Mouse (Mus musculus) lung, embryonic 16.5 days (tissue): ENCODE data around the gene Itpk1. TPM values are rescaled to one million over a fixed set of nuclear protein-coding genes. Genes with fewer than 3 reads are reported as not detected.

Experiments
- ATAC-seq: fragments of 200-750 bp; cut with Nextera tagmentation; 2 replicates; pipeline ENCODE4 v1.8.0; 2017; ENCODE audit warnings: low read depth, mild to moderate bottlenecking, moderate library complexity
- H3K27ac ChIP-seq: fragments of 300-500 bp; sonication (generic); 2 replicates; pipeline ENCODE4 v1.5.1; 2014; ENCODE audit warnings: mild to moderate bottlenecking, control low read depth, low read length
- H3K27me3 ChIP-seq: fragments of 300-500 bp; sonication (generic); 2 replicates; pipeline ENCODE4 v1.6.1; 2014; ENCODE audit warnings: low read depth, low read length, mixed read lengths; ENCODE audit not compliant: control insufficient read depth, insufficient read depth
- H3K36me3 ChIP-seq: fragments of 300-500 bp; sonication (generic); 2 replicates; pipeline ENCODE4 v1.6.1; 2014; ENCODE audit warnings: low read length; ENCODE audit not compliant: control insufficient read depth, insufficient read depth
- H3K4me1 ChIP-seq: fragments of 300-500 bp; sonication (generic); replicated peaks from 2 replicates; pipeline ENCODE4 v1.6.1; 2014; ENCODE audit warnings: low read length, mixed read lengths; ENCODE audit not compliant: control insufficient read depth, insufficient read depth
- H3K4me2 ChIP-seq: fragments of 300-500 bp; sonication (generic); 2 replicates; pipeline ENCODE4 v1.6.1; 2014; ENCODE audit warnings: low read depth, low read length, control low read depth
- H3K4me3 ChIP-seq: fragments of 300-500 bp; sonication (generic); 2 replicates; pipeline ENCODE4 v1.5.1; 2014; ENCODE audit warnings: mild to moderate bottlenecking, low read length, control low read depth
- H3K9ac ChIP-seq: fragments of 300-500 bp; sonication (generic); 2 replicates; pipeline ENCODE4 v1.6.1; 2014; ENCODE audit warnings: low read length, control low read depth
- H3K9me3 ChIP-seq: fragments of 300-500 bp; sonication (generic); 2 replicates; pipeline ENCODE4 v1.6.1; 2016; ENCODE audit warnings: low read length; ENCODE audit not compliant: control insufficient read depth
- WGBS: fragments of 180-500 bp; shearing (Covaris S2); extraction: QIAGEN DNeasy Blood & Tissue Kit; methylation state at CpG from one replicate; pipeline ENCODE4 v1.1.7; 2014; 5-methylcytosine and 5-hydroxymethylcytosine counted together
- polyA plus RNA-seq: library from polyadenylated mRNA; unstranded; fragments of >200 nt; fragmentation: Nextera tagmentation; extraction: Ambion mirVana; gene quantifications from 2 replicates; pipeline ENCODE4 v1.2.1, GENCODE M21; 2015

The Itpk1 gene
- polyA plus RNA-seq, 1 experiment from 2014 or later = 10.6 TPM

DNA sequence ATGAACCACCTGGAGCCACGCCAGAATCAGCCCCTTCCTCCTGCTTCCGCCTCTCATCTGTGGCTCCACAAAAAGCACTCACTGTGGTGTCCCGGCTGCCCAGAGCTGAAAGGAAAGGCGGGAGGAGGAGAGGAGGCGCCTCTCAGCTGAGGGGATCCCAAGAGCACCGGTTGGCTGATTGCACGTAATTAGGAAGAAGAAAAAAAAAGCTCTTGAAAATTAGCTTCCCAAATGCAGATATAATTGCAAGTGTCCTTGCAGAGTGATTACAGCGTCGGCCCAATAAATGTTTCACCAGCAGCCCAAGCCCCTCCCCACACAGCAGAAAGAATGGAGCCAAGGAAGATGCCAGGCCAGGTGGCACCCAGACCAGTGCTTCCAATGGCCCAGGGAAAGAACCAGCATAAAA, 19.2 kb downstream of the Itpk1 start:
- whole genome bisulfite sequencing = 33% methylated on average over 9 of the region's 9 CpGs
- 0 out of 2 replicates have a peak overlapping the region, but pooled peaks have one; percentile 13 for H3K27ac ChIP-seq
- H3K36me3 ChIP-seq = no peaks in the 10 kb centered on the region
- no peak overlapping the region for H3K9ac ChIP-seq
- no peak overlapping the region for H3K4me3 ChIP-seq
- H3K27me3 ChIP-seq = no peaks in the 10 kb centered on the region
- peaks cover 6% of the 10 kb centered on the region; the same call in 1 of the 2 replicates for H3K4me1 ChIP-seq
- H3K9me3 ChIP-seq = no peaks in the 10 kb centered on the region
- no peak overlapping the region for H3K4me2 ChIP-seq
- ATAC-seq = no peak

DNA sequence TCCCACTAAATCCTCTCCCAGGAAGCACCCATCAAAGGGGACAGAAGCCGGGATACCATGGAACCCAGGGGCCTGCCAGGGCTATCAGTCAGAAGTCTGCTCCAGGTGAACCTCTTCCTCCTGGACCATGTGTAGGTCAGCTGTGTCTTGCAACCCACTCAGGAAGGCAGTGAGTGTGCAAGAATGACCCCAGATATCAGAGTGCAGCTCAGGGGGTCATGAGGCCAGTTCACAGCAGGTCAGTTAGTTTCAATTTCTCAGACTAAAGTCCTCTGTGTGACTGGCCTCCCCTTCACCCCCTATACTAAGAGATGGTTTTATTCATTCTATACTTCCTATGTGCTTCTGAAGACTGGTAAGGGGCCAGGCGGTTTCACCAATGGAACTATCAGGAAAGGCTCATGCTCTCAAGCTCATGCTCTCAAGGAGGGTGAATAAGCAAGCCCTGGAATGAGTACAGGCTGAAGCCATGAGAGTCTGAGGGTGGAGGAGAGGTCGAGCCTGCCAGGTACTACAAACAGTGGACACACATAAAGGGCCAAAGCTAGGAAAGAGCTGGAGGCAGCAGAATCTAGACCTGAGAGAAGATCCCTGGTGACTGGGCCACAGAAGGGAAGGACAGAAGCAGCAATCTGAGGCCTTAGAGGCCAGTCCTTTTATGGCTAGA, 19.9 kb downstream of the Itpk1 start:
- Histone ChIP-seq H3K4me3 (no peak overlapping the region), H3K9ac (no peak overlapping the region), H3K27ac (0 out of 2 replicates have a peak overlapping the region, but pooled peaks have one; percentile 13), H3K36me3 (no peaks in the 10 kb centered on the region), H3K9me3 (no peaks in the 10 kb centered on the region), H3K27me3 (no peaks in the 10 kb centered on the region), H3K4me1 (peaks cover 6% of the 10 kb centered on the region; the same call in 1 of the 2 replicates), H3K4me2 (no peak overlapping the region)
- no peak for ATAC-seq
- 65% methylated on average over 3 of the region's 3 CpGs for WGBS

DNA sequence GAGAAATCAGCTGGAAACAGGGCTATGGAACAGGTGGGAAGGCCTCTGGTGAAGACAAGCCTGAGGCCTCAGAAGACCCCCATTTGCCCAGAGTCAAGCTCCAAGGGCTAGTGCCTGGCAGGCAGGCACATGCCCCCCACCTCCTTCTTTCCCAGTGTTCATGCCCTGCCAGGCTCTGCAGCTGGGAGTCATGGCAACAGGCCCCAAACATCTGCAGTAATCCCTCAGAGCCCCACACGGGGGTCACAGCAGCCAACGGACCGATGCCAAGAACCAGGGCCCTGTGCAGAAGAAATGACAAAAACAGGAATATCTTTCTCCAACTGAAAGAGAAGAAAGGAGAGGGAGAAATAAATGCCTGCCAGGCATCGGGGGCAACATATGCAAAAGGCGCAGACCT, 20.8 kb downstream of the Itpk1 start:
- Histone ChIP-seq H3K9ac (no peak overlapping the region), H3K9me3 (no peaks in the 10 kb centered on the region), H3K4me2 (no peak overlapping the region), H3K4me3 (no peak overlapping the region), H3K4me1 (peaks cover 6% of the 10 kb centered on the region; the same call in 1 of the 2 replicates), H3K27me3 (no peaks in the 10 kb centered on the region), H3K36me3 (no peaks in the 10 kb centered on the region), H3K27ac (no peak overlapping the region)
- 73% methylated on average over 5 of the region's 5 CpGs for WGBS
- no peak for ATAC-seq

DNA sequence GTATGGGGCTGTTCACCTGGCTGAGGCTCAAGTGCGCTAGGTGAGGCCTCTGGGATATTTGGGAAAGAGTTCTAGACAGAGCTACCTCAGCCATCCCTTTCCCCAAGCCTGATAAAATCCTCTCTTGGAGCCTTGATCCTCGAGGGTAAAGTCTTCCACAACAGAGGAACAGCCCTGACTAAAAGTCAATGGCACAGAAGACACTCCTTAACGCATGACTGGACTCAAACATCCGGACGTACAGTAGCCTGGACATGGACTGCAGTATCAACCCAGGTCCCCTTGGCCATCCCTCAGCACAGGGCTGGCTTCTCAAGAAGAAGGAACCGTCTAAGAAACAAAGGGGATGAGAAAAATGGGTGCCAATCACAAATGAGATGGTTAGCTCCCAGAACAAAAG, 21.3 kb downstream of the Itpk1 start:
- WGBS = 80% methylated on average over 6 of the region's 6 CpGs
- no peak overlapping the region for H3K4me3 ChIP-seq
- no peaks in the 10 kb centered on the region for H3K36me3 ChIP-seq
- no peak overlapping the region for H3K27ac ChIP-seq
- peaks cover 6% of the 10 kb centered on the region; the same call in 1 of the 2 replicates for H3K4me1 ChIP-seq
- H3K9ac ChIP-seq = no peak overlapping the region
- no peak for ATAC-seq
- H3K27me3 ChIP-seq = no peaks in the 10 kb centered on the region
- no peak overlapping the region for H3K4me2 ChIP-seq
- no peaks in the 10 kb centered on the region for H3K9me3 ChIP-seq

DNA sequence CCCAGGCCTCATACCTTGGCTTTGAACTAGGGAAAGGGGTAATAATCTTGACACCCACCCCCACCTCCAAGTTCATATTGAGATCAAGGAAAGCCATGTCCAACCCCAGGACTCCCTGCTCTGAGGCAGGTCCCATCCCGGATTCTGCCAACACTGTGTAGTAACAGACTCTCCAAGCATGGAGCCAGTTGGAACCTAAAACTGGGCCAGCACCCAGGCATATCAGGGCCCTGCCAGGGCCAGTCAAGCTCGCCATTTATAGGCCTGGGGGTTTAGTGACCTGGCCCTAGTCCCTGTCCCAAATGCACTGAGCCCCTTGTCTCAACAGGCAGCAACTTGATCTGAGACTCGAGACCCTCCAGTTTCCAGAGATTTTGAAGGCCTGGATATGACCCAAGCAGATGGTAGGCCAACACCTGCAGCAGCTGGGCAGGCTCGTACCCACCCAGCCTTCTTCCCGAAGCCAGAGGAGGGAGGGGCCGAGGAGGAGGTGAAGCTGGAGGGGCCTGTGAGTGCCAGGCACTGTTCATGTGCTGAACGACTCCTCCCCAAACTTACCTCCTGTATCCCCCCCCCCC, 21.9 kb downstream of the Itpk1 start:
- no peak overlapping the region for H3K4me3 ChIP-seq
- ATAC-seq = no peak
- no peaks in the 10 kb centered on the region for H3K27me3 ChIP-seq
- no peak overlapping the region for H3K4me2 ChIP-seq
- no peak overlapping the region for H3K27ac ChIP-seq
- 66% methylated on average over 7 of the region's 7 CpGs for WGBS
- H3K9ac ChIP-seq = no peak overlapping the region
- H3K4me1 ChIP-seq = peaks cover 6% of the 10 kb centered on the region; the same call in 1 of the 2 replicates
- no peaks in the 10 kb centered on the region for H3K36me3 ChIP-seq
- no peaks in the 10 kb centered on the region for H3K9me3 ChIP-seq

DNA sequence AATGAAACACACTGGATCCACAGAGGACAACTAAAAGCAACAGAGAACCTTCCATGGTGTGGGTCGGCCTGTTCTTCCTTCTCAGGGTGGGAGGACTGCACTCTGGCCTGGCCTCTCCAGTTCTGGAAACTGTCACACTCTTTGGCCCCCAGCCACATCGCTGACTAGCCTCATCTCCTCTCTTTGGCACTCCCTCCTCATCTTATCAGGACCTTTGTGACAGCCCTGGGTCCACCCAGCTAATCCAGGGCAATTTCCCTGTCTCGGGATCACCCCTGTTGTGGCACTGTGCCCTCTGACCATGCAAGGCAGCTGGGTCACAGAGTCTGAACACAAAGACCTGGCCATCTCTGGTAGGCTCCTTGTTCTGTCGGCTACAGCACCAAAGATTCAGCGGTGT, 22.6 kb downstream of the Itpk1 start:
- H3K27ac ChIP-seq = no peak overlapping the region
- peaks cover 6% of the 10 kb centered on the region; the same call in 1 of the 2 replicates for H3K4me1 ChIP-seq
- no peak overlapping the region for H3K4me3 ChIP-seq
- ATAC-seq = no peak
- H3K36me3 ChIP-seq = no peaks in the 10 kb centered on the region
- WGBS = 75% methylated on average over 5 of the region's 5 CpGs
- H3K9me3 ChIP-seq = no peaks in the 10 kb centered on the region
- no peaks in the 10 kb centered on the region for H3K27me3 ChIP-seq
- no peak overlapping the region for H3K9ac ChIP-seq
- no peak overlapping the region for H3K4me2 ChIP-seq

DNA sequence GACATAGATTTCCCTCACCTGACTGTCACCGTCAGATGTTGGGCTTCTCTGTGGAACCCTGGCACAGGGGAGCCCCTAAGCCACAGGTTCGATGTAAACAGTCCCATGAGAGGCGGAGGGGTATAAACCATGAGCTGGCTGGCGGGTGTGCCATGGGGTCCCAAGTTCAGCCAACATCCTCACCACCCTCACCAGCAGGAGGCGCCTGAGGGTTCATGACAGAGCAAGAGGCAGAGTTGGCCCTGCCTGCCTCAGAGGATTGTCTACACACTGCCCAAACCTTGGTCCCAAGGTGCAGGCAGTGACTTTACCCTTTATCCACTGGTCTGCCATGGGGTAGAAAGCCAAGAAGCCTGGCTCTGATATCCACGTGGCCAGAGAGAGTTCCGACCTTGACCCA, 23.1 kb downstream of the Itpk1 start:
- Histone ChIP-seq H3K9ac (no peak overlapping the region), H3K4me3 (no peak overlapping the region), H3K9me3 (no peaks in the 10 kb centered on the region), H3K4me1 (peaks cover 6% of the 10 kb centered on the region; the same call in 1 of the 2 replicates), H3K4me2 (no peak overlapping the region), H3K27me3 (no peaks in the 10 kb centered on the region), H3K27ac (no peak overlapping the region), H3K36me3 (no peaks in the 10 kb centered on the region)
- WGBS = 76% methylated on average over 7 of the region's 7 CpGs
- ATAC-seq = no peak

DNA sequence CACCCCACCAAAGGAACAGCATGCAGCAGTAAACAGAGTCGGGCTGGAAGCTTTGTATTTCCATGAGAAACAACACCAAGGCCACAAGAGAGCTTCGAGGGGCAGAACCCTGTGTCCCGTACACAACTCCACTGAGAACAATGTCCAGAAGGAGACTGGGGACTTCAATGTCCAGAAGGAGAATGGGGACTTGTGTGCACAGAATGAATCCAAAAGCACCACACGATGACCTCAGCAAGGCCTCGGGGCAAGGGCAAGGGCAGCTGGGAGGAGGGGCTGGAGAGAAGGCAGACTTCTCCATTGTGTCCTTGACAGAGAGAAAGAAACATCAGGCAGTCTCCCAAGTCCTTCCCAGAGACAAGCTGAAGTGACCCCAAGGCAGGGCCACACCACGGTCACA, 25.9 kb downstream of the Itpk1 start:
- Histone ChIP-seq H3K4me1 (no peaks in the 10 kb centered on the region), H3K36me3 (no peaks in the 10 kb centered on the region), H3K4me2 (no peak overlapping the region), H3K9ac (no peak overlapping the region), H3K9me3 (no peaks in the 10 kb centered on the region), H3K4me3 (no peak overlapping the region), H3K27ac (no peak overlapping the region), H3K27me3 (no peaks in the 10 kb centered on the region)
- ATAC-seq = no peak
- WGBS = 57% methylated on average over 6 of the region's 6 CpGs

DNA sequence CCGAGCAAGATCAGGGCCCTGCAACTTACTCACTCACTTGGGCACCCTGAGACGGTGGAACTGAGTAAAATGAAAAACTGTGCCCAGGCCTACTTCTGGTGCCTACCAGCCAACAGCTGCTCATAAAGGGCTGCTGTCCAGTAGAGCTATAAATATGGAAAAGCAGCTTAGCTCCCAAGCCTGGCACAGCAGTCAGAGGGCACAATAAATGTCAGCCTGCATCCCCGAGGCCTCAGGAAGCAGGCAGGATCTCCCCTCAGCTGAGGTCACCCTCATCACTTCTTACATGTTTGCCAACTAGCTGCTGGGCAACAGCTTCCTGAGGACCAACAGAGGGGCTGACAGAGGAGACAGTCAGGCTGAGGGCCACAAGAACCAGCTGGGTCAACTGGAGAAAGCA, 27.6 kb downstream of the Itpk1 start:
- Histone ChIP-seq H3K27me3 (no peaks in the 10 kb centered on the region), H3K4me3 (no peak overlapping the region), H3K9ac (no peak overlapping the region), H3K27ac (no peak overlapping the region), H3K4me1 (peaks cover 5% of the 10 kb centered on the region; the same call in 1 of the 2 replicates), H3K4me2 (no peak overlapping the region), H3K9me3 (no peaks in the 10 kb centered on the region), H3K36me3 (no peaks in the 10 kb centered on the region)
- ATAC-seq = no peak
- 71% methylated on average over 3 of the region's 3 CpGs for WGBS
